Mouse (Mus musculus) spleen, adult 2 months (tissue): Measurements from ENCODE around the gene Tpk1. TPM values are rescaled to one million over a fixed set of nuclear protein-coding genes. Genes with fewer than 3 reads are reported as not detected.

Source experiments
- DNase-seq, 2 experiments: peaks; one replicate each; pipeline versions ENCODE4 v3.0.0 to v3.0.0-alpha.2; 2012 to 2021; ENCODE audit warnings: low spot score in 2 of 2, low read depth in 1 of 2
- H3K27ac ChIP-seq: fragments of 200-500 bp; 2 replicates; pipeline ENCODE4 v1.5.1; 2012; ENCODE audit warnings: low read length, inconsistent platforms; ENCODE audit not compliant: insufficient read depth
- H3K27me3 ChIP-seq: fragments of 200-500 bp; 2 replicates; pipeline ENCODE4 v1.6.1; 2012; ENCODE audit warnings: mild to moderate bottlenecking, moderate library complexity, low read length, inconsistent platforms; ENCODE audit not compliant: control insufficient read depth, insufficient read depth
- H3K36me3 ChIP-seq: fragments of 200-500 bp; 2 replicates; pipeline ENCODE4 v1.6.1; 2012; ENCODE audit warnings: mild to moderate bottlenecking, low read length, inconsistent platforms; ENCODE audit not compliant: control insufficient read depth, insufficient read depth
- H3K4me1 ChIP-seq: fragments of 200-500 bp; 2 replicates; pipeline ENCODE4 v1.6.1; 2011; ENCODE audit warnings: inconsistent platforms; ENCODE audit not compliant: control insufficient read depth, insufficient read depth, insufficient read length
- H3K4me3 ChIP-seq: fragments of 200-500 bp; 2 replicates; pipeline ENCODE4 v1.5.1; 2011; ENCODE audit warnings: mild to moderate bottlenecking, inconsistent platforms; ENCODE audit not compliant: insufficient read depth, insufficient read length; ENCODE audit errors: extremely low read depth
- CTCF ChIP-seq: fragments of 200-500 bp; IDR thresholded peaks from 2 replicates; pipeline ENCODE4 v1.5.1; 2011; ENCODE audit warnings: mild to moderate bottlenecking, inconsistent platforms; ENCODE audit not compliant: insufficient read depth, insufficient read length, insufficient replicate concordance; ENCODE audit errors: extremely low read depth
- POLR2A ChIP-seq: fragments of 200-500 bp; IDR thresholded peaks from 2 replicates; pipeline ENCODE4 v1.6.1; 2011; ENCODE audit warnings: low read depth, low read length, inconsistent platforms
- WGBS: fragments of 180-500 bp; shearing (Covaris S2); methylation state at CpG from one replicate; pipeline ENCODE4 v1.1.7; 2018; 5-methylcytosine and 5-hydroxymethylcytosine counted together
- polyA plus RNA-seq: library from polyadenylated mRNA; depleted of rRNA; stranded (reverse); fragments of >200 nt; gene quantifications from 2 replicates; pipeline ENCODE4 v1.2.3, GENCODE M21; 2012

The Tpk1 gene
- polyA plus RNA-seq, 1 experiment, result 1.6 TPM

GRCm38 (mm10) chr6:43449498-43449897 is 216.6 kb downstream of the Tpk1 start:
- Histone ChIP-seq H3K27ac (no peak overlapping the region), H3K4me3 (no peak overlapping the region), H3K4me1 (no peaks in the 10 kb centered on the region), H3K27me3 (no peaks in the 10 kb centered on the region), H3K36me3 (no peaks in the 10 kb centered on the region)
- TF ChIP-seq CTCF (no peak), POLR2A (no peak)
- 46% methylated on average over 2 of the region's 2 CpGs for WGBS
- no peak for DNase-seq

- no peak overlapping the region for H3K4me3 ChIP-seq
- no peak for TF ChIP-seq CTCF
- no peak for TF ChIP-seq POLR2A
- no peak for DNase-seq
- H3K36me3 ChIP-seq, result no peaks in the 10 kb centered on the region
- no peak overlapping the region for H3K27ac ChIP-seq
- no peaks in the 10 kb centered on the region for H3K27me3 ChIP-seq
- no peaks in the 10 kb centered on the region for H3K4me1 ChIP-seq
- 94% methylated on average over 2 of the region's 2 CpGs for WGBS
Observed at GRCm38 (mm10) chr6:43445856-43446255, 220.2 kb downstream of the Tpk1 start.

- Histone ChIP-seq H3K27me3 (no peaks in the 10 kb centered on the region), H3K4me1 (no peaks in the 10 kb centered on the region), H3K4me3 (no peak overlapping the region), H3K36me3 (no peaks in the 10 kb centered on the region), H3K27ac (no peak overlapping the region)
- WGBS, result 88% methylated on average over 3 of the region's 3 CpGs
- TF ChIP-seq POLR2A (no peak), CTCF (no peak)
- no peak for DNase-seq
Observed at GRCm38 (mm10) chr6:43442191-43442590, 223.9 kb downstream of the Tpk1 start.

DNA sequence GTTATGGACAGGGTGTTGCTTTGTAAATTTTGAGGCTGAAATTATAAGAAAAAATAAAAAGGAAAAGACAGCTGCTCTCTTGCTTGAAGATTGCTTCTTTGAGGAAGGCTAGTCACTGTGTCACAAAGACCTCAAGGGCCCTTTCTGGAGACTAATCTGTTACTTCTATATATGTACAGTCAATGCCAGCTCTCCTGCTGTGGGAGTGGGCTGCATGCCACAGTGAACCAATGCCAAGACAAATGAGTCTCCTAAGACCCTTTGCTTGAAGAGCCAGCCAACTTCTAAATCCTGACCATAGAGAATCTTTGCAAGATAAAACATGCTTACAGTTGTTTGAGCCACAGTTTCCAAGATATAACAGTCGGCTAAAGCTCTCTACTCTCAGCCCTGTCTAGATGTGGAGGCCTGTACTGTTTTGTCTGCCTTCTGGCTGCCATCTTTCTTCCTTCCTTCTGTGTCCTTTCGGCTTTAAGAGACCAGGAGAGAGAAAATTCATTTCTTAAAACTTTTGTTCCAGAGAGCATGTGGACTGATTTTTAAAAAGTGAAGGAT is 230.0 kb downstream of the Tpk1 start:
- 86% methylated on average over 2 of the region's 2 CpGs for WGBS
- Histone ChIP-seq H3K4me1 (no peaks in the 10 kb centered on the region), H3K36me3 (no peaks in the 10 kb centered on the region)

GRCm38 (mm10) chr6:43434365-43434764 is 231.7 kb downstream of the Tpk1 start:
- Histone ChIP-seq H3K27ac (no peak overlapping the region), H3K4me1 (no peaks in the 10 kb centered on the region), H3K27me3 (no peaks in the 10 kb centered on the region), H3K4me3 (no peak overlapping the region), H3K36me3 (no peaks in the 10 kb centered on the region)
- TF ChIP-seq CTCF, result no peak
- no peak for TF ChIP-seq POLR2A
- DNase-seq, result no peak
- 97% methylated on average over 1 of the region's 1 CpGs for WGBS

More for the DNA sequence above, 230.0 kb downstream of the Tpk1 start:
- Histone ChIP-seq H3K27me3 (no peaks in the 10 kb centered on the region), H3K27ac (no peak overlapping the region), H3K4me3 (no peak overlapping the region)
- no peak for DNase-seq
- TF ChIP-seq CTCF (no peak), POLR2A (no peak)

DNA sequence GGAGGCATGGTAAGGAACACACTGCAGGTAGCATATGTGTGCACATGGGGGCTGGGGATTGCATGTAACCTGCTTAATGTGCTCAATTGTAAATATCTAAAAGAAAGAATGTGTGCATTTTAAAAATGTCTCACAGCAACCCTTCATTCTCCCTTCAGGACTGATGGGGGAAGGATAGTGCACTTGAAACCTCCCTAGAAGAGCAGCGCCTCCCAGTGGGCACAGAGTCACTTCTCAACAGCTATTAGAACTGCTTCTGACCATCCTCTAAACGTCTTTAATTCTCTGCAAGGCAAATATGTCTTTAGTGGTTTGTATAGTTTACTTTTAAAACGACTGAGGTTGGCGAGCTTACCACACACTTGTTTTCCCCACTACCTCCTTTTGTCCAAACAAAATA is 241.1 kb downstream of the Tpk1 start:
- no peaks in the 10 kb centered on the region for H3K36me3 ChIP-seq
- TF ChIP-seq POLR2A, result no peak
- no peak for TF ChIP-seq CTCF
- no peak overlapping the region for H3K4me3 ChIP-seq
- no peak for DNase-seq
- H3K27ac ChIP-seq, result no peak overlapping the region
- 70% methylated on average over 4 of the region's 4 CpGs for WGBS
- no peaks in the 10 kb centered on the region for H3K4me1 ChIP-seq
- no peaks in the 10 kb centered on the region for H3K27me3 ChIP-seq

DNA sequence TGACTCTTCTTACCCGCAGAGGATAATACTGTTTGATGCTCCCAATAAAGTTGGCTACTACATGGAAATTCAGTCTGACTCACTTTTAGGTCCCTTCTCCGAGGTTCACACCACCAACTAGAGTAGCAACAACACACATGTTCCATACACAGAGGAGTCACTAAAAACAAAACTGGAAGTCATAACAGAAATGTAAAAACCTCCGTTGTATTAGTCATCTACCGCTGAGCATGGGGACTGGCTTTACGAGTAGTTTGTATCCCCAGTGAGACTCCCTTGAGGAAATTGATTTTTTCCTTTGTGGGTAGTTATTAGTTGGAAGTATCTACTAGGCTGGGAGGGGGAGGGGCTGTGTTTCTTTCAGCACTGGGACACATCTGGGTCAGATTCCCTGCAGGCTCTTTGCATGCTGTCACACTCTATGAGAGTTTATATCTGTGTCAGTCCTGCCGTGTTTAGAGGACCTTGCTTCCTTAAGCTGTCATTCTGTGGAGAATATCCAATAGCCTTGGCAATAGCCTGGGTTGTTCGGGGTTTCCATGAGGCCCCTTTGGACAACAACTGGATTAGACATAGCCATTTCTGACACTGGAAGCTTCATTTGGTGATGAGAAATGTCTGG is 245.6 kb downstream of the Tpk1 start:
- WGBS, result 87% methylated on average over 7 of the region's 7 CpGs
- no peak for TF ChIP-seq CTCF
- no peak for TF ChIP-seq POLR2A
- Histone ChIP-seq H3K36me3 (no peaks in the 10 kb centered on the region), H3K27me3 (no peaks in the 10 kb centered on the region), H3K4me3 (no peak overlapping the region), H3K4me1 (no peaks in the 10 kb centered on the region), H3K27ac (no peak overlapping the region)
- DNase-seq, result no peak
